Mouse (Mus musculus): ENCODE measurements around the gene Tmc7.

Tmc7 gene

GRCm38 (mm10) chr7:118585856-118586255, 1.3 kb upstream of the Tmc7 start:
- no peak for DNase-seq

- DNase-seq: no peak
Measured at GRCm38 (mm10) chr7:118584926-118585325, 390 bp upstream of the Tmc7 start.

GRCm38 (mm10) chr7:118583821-118584220, 715 bp downstream of the Tmc7 start:
- no peak for DNase-seq

GRCm38 (mm10) chr7:118579938-118580337, 4.6 kb downstream of the Tmc7 start:
- DNase-seq: no peak

GRCm38 (mm10) chr7:118578269-118578668, 6.3 kb downstream of the Tmc7 start:
- DNase-seq: no peak

- DNase-seq: no peak
Measured at GRCm38 (mm10) chr7:118572039-118572438, 12.5 kb downstream of the Tmc7 start.

- no peak for DNase-seq
Measured at GRCm38 (mm10) chr7:118571350-118571749, 13.2 kb downstream of the Tmc7 start.

- no peak for DNase-seq
Measured at GRCm38 (mm10) chr7:118569121-118569543, 15.4 kb downstream of the Tmc7 start.

GRCm38 (mm10) chr7:118554290-118554689, 30.2 kb downstream of the Tmc7 start:
- no peak for DNase-seq

GRCm38 (mm10) chr7:118553881-118554280, 30.7 kb downstream of the Tmc7 start:
- DNase-seq: no peak

- DNase-seq: no peak
Measured at GRCm38 (mm10) chr7:118547451-118547850, 37.1 kb downstream of the Tmc7 start.

GRCm38 (mm10) chr7:118544128-118544527, 40.4 kb downstream of the Tmc7 start:
- DNase-seq: no peak

GRCm38 (mm10) chr7:118535076-118535475, 49.5 kb downstream of the Tmc7 start:
- no peak for DNase-seq

- no peak for DNase-seq
Measured at GRCm38 (mm10) chr7:118534326-118534725, 50.2 kb downstream of the Tmc7 start.

GRCm38 (mm10) chr7:118533178-118533578, 51.4 kb downstream of the Tmc7 start, which contains the start of gene Coq7:
Coq7 (minus strand) TSS chr7:118533356.
- peak; percentile 96 for DNase-seq

- peak; percentile 98 for DNase-seq
Measured at GRCm38 (mm10) chr7:118532519-118533177, 51.9 kb downstream of the Tmc7 start.

- no peak for DNase-seq
Measured at GRCm38 (mm10) chr7:118526967-118527366, 57.6 kb downstream of the Tmc7 start.

- DNase-seq: no peak
Measured at GRCm38 (mm10) chr7:118522077-118522476, 62.5 kb downstream of the Tmc7 start.

GRCm38 (mm10) chr7:118519661-118520060, 64.9 kb downstream of the Tmc7 start:
- DNase-seq: no peak

- peak; percentile 92 for DNase-seq
Measured at GRCm38 (mm10) chr7:118518687-118519086, 65.8 kb downstream of the Tmc7 start.

- peak; percentile 38 for DNase-seq
Measured at GRCm38 (mm10) chr7:118517819-118518218, 66.7 kb downstream of the Tmc7 start.

- no peak for DNase-seq
Measured at GRCm38 (mm10) chr7:118508556-118508955, 76.0 kb downstream of the Tmc7 start.

GRCm38 (mm10) chr7:118503844-118504243, 80.7 kb downstream of the Tmc7 start:
- DNase-seq: no peak

GRCm38 (mm10) chr7:118502333-118502732, 82.2 kb downstream of the Tmc7 start:
- DNase-seq: no peak
